Mouse (Mus musculus): ENCODE data around the gene 4930519G04Rik.
"Not testable (repeated sequence)": the region's sequence is repeated elsewhere in the genome, so short reads cannot be mapped to it uniquely, and the experiment has no call there.

Gene 4930519G04Rik

DNA sequence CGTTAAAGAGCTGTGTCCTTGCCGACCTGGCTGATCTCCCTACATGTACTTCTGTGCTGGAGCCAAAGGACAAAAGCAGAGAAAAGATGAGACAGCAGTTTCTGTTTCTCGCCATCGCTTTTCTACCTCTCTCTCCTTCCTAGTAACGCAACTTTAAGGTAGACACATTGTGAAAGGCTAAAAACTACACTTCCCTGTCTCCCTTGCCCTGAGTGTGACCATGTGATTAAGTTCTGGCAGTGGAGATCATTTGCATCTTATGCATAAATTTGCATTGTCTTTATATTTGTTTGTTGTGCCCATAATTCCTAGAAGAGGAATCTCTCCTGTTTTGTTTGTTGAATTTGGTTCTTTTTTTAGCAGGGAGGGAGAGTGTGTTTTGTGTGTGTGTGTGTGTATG is 62.4 kb downstream of the 4930519G04Rik start:
- DNase-seq, result no peak

DNA sequence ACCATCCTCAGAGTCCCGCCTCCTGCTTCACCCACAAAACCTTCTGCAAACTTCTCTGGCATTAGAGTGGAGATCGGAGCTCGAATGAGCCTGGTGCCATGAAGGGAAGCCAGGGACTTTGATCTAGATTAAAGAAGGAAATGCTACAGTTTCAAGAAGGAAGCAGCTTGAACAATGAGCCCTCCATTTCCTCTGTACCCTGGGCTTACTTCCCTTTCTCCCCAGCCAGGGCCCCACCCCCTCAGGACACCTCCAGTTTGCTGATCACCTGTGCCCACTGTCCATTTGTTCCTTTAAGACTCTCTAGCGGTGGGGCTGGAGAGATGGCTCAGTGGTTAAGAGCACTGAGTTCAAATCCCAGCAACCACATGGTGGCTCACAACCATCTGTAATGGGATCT is 63.3 kb downstream of the 4930519G04Rik start:
- peak; percentile 17 for DNase-seq

DNA sequence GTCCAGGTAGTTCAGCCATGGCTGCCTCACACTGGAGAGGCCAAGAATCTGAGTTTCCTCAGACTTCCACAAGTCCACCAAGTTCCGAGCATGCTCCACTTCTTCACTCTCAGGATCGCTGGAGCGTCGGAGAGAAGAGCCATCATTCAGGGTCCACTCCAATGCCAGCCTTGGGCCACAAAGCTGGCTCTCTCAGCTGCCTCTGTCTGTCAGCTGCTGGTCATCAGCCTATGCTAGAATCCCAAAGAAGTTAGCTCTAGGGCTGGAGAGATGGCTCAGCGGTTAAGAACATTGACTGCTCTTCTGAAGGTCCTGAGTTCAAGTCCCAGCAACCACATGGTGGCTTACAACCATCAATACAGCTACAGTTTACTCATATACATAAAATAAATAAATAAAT is 63.9 kb downstream of the 4930519G04Rik start:
- DNase-seq, result not testable (repeated sequence)

DNA sequence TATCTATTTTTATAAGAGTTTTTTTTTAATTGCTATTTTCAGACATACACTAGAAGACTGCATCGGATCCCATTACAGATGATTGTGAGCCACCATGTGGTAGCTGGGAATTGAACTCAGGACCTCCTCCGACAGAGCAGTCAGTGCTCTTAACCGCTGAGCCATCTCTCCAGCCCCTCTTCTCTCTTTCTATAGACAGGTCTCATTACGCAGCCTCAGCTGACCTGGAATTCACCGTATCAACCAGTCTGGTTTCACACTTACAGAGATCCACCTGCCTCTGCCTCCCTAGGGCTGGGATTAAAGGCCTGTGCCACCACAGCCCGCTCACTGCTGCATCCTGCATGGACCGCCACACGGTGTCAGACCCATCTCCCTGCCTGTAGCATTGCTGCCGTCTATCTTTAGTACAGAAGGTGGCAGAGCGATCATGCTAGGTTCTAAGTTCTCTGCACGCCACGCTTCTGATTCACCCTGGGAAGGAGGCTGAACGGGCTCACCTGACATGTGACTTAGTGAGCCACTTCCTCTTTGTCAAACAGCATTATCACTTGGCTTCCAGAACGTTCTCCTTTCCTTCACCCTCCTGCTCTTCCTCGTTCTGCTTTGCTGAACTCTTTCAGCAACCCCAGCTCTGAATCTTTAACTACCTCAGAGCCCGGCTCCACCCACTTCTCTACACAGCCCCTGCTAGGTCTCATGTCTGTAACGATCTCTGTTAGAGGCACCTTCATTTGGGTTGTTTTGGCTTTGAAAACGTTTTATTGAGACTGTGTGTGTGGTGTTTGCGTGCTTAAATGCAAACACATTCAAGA is 68.3 kb downstream of the 4930519G04Rik start:
- peak; percentile 80 for DNase-seq

DNA sequence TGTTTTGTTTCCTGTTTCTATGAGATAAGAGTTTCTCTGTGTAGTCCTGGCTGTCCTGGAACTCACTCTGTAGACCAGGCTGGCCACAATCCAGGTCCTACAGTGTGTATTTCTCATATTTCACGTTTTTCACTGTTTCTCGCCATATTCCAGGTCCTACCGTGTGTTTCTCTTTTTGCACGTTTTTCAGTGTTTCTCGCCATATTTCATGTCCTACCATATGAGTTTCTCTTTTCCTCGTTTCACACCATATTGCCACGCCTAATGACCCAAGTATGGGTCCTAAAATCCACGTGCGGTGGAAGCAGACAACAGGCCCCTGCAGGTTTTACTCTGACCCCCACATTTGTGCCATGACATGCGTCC is 68.9 kb downstream of the 4930519G04Rik start:
- DNase-seq, result no peak

DNA sequence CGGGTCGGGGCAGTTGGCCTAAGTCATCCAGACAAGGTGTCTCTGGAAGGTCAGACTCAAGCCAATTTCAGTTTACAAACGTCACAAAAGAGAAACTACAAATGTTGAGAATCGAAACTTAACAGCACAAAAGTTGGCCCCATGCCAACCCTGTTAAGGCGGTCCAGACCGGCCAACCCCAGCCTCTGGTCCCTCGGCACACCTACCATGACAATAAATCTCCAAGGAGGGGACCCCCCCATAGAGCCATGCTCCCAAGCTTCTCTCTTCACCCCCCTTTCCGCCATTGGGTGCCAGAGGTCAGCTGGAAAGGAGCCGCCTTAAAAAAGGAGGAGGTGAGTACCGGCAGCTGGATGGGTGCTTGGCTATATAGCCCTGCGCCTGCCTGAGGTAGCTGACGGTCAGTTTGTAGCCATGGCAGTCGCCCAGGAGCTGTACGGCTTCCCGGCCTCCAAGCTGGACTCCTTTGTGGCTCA is 69.6 kb downstream of the 4930519G04Rik start, which contains the start of gene Oasl1:
Oasl1 (plus strand) TSS at position 243 of the 476 bp plus-strand sequence.
- DNase-seq, result peak; percentile 28

DNA sequence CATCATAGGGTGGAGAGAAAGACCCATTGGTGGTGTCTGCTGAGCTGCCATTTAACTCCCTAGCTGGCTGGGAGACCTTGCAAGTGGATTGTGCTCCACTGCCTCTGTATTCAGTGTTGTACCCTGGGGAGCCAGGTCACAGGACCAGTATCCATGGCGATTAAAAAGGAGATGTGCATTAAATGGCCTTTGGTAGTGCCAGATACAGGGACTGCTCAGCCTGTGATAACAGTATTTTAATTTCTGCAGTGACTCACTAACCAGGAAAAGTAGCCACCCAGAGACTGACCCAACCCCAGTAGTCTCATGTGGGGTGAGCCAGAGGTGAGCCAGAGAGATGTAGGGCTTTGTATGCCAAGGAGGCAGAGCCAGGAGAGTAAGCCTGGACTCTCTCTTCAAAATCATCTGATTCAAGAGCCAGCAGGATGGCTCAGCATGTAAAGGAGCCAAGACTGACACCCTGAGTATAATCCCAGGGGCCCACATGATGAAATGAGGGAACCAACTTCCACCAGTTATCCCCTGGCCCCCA is 72.8 kb downstream of the 4930519G04Rik start:
- no peak for DNase-seq

DNA sequence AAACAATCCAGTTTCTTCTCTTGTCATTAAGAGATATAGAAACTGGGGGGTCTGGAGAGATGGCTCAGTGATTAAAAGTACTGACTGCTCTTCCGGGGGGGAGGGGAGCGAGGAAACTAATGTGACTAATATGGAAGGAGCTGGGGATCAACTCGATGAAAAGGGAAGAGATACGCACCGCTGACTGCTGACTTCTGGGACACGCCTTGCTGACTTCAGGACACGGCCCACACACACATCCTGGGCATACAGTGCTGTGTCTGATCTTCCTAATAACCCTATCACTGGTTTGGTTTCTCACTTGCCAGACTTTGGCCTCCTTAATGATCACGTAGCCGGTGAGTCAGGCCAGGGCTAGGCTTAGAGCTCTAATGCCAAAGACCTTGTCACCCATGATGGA is 73.3 kb downstream of the 4930519G04Rik start:
- no peak for DNase-seq

DNA sequence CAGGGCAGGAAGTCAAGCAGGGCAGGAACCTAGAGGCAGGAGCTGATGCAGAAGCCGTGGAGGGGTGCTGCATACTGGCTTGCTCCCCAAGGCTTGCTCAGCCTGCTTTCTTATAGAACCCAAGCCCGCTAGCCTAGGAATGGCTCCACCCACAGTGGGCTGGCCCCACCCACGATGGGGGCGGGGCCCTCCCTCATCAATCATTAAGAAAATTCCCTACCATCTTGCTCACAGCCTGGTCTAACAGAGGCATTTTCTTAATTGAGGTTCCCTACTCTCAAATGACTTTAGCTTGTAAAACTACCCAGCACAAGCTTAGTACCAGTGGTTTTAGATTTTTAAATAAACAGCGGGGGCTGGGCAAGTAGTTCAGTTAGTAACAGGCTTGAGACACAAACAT is 78.2 kb downstream of the 4930519G04Rik start:
- no peak for DNase-seq

DNA sequence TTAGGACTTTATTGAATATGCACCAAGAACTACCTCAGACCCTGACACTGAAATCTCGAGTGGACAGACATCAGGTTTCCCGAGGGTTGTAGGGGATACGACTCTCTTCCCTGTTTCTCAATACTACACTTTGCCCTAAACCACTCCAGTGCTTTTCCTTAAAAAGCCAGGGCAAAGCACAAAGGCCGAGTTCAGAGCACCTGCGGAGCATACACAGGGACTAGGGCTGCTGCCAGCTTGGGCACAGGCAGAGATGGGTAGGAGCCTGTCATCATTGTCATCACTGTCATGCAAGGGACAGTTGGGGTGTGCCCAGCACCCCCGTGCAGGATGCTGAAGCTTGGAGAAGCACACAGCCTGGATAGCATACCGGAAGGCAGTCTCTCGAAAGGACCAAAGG is 79.7 kb downstream of the 4930519G04Rik start:
- DNase-seq, result no peak
